Mouse (Mus musculus): ENCODE results near the gene Srgap1.

DNA sequence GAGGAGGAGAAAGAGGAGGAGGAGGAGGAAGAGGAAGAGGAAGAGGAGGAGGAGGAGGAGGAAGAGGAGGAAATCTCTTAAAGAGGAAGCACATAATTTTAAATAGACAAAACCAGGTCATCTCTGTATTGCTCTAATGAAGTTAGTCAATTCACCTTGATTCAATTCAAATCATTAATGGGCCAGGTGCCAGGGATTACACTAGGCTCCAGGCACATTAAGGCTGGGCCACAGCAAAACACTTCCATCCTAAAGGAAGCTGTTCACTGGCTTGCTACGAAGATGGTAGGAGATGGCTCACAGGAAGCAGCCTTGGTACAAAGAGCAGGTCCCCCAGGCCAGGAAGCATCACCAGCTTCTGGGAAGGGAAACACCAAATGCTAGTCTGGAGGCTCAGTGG, 189.0 kb downstream of the Srgap1 start:
- TF ChIP-seq CTCF (IDR thresholded peaks at IDR 0.05; ENCODE audit: borderline replicate concordance, extremely low read depth, insufficient read depth, insufficient read length) (no peak), POLR2A (IDR thresholded peaks at IDR 0.05; ENCODE audit: borderline replicate concordance, extremely low read depth, insufficient read depth, insufficient read length, poor library complexity, severe bottlenecking) (no peak)

All from brain, embryonic 14.5 days (tissue).